Mouse (Mus musculus): ENCODE measurements around the gene Chac2.
"Not testable (repeated sequence)": the region's sequence is repeated elsewhere in the genome, so short reads cannot be mapped to it uniquely, and the experiment has no call there.

Gene Chac2

DNA sequence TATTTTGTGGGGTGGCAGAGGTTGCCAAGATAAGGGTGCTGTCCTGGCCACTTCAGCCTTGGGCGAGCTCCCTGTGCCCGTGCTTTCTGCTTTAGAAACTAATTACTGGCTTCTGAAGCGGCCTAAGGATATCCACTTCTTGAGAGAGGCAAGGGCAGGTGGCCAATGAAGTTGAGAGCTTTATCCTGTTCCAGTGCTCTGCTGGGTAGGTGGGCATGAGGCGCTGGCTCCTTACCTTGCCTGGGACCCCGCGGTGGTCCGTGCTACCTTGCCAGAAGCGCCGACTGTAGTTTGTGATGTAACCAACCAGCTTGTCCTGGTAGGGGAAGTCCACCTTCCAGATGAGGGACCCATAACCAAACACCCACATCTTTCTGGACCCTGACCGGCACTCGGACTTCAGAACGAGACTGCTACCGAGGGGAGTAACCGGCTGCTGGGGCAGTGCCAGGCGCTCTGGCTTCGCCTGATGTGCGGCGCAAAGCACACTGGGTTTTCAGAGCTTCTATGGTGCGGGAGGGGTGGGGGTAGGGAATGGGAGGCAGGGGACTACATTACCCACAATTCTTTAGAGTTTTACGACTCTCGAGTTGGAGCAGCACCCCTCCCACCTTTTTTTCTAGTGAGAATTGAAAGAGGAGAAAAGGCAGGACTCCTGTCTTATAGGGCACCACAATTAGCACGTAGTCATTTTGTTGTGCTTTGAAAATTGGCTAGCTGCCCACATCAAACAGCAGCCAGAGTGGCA, at the start of gene Chac2:
Chac2 (minus strand) TSS at position 474 of the 748 bp plus-strand sequence.
- DNase-seq, result peak; percentile 93

DNA sequence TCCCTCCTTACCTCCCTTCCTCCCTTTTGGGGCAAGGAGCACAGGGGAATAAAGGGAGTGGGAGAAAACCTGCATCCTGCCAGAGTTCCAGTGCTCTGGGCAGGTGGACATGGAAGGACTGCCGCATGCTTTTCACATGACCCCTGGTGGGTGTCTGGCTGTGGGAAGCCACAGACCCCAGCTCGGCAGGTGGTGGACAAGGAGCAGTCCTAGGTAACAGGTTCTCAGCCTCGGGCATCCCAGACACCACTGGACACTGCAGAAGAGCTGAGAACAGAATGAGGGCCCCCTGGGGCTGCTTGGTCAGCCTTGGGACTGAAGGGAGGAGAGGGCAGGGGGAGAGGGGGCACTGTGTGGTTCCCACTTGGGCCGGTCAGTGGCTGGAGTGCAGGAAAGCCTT, 48.8 kb upstream of the Chac2 start:
- no peak for DNase-seq

DNA sequence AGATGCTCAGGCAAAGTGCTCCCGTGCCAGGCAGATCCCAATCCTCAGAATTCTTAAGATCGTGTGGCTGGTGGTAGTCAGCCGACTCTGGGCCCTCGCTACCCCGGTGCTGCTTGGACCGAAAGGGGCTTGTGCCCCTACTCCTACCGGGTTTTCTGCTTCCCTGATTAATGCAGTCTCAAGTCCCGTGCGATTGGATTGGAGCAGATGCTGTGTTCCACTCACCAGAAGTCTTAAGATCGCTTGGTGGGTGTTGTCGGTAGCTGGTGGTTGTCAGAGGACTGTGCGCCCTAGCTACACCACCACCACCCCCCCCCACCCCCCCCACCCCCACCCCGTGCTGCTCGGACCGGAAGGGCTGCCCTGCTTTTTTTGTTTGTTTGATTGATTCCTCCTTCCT, 31.3 kb upstream of the Chac2 start:
- DNase-seq, result not testable (repeated sequence)

DNA sequence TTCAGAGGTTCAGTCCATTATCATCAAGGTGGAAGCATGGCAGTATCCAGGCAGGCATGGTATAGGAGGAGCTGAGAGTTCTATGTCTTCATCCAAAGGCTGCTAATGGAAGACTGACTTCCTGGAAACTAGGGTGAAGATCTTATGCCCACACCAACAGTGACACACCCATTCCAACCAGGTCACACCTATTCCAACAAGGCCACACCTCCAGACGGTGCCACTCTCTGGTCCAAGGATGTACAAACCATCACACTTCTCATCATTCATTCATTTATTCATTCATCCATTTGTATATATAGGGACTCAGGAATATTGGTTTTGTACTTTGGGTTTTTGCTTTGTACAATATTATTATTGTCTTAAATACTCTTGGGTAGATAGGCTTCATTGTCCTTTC, 23.5 kb upstream of the Chac2 start:
- not testable (repeated sequence) for DNase-seq

DNA sequence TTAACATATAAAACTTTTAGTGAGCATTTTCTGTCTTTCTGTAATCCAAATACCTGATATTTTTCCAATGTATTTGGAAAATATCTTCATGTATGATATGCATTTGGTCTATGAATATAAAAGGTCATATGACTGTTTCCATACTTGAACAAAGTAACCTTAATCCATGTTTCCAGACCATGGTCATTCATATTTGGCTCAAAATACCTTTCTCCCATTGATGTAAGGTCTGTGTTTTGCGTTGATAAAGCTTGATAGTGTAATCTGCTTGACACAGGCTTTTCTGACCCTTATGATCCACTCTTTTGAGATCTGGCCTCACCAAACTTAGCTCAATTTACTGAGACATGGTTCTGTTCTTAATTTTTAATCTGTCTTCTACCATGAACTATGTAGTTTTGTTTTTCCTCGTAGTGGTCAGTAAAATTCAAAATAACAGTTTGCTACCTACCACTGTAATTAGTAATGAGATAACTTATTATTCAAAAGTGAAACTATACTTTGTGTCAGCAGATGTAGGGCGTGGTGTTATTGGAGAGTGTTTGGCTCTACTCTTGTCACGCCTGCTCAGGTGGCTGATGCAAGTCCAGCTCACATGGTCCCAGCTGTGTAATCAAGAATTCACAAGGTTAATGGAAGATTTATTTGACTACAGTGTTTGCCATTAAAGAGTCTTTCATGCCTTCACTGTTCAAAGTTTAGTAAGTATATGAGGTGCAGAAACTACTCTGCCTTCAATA, 15.2 kb upstream of the Chac2 start:
- no peak for DNase-seq

DNA sequence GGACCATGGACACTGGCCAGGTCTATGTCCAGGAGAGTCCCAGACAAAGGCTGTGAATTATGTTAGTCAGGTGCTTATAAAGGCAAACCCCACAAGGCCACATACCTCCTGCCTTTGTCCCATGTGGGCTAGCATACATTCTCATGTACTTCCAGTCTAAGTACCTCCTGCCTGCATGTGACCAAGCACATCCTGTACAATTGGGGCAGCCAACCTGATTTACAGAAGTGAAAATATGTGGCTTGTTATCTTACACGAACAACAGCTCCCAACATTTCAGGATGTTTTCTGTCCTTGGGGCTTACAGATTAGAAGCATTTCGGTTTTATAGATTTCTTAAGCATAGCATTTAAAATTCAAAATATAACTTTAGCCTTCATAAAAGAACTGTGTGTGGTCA, 13.9 kb upstream of the Chac2 start:
- no peak for DNase-seq

DNA sequence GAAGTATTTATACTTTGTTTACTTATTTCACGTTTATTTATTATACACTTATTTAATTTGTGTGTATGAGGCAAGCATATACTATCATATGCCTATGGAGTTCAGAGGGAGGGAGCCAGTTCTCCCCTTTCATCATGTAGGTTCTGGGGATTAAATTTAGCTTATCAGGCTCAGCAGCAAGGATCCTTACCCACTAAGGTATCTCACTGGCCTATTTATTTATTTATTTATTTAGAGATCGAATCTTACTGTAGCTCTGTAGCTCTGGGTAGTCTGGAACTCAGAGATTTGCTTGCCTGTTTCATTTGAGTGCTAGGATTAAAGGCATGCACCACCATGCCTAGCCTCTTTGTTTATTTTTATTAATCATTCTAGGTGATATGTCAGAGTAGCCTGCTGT, 12.6 kb upstream of the Chac2 start:
- DNase-seq, result no peak

DNA sequence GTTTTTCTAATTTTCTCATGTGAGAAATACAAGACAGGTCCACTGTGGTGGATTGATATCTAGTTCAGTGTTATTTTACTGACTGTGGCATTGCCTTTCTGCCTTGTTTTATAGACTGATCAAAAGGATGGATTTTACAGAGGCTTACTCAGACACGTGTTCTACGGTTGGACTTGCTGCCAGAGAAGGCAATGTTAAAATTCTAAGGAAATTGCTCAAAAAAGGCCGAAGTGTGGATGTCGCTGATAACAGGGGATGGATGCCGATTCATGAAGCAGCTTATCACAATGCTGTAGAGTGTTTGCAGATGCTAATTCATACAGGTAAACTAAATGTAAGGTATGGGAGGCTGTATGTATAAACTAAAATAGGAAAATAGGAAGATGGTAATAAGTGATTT, 12.0 kb upstream of the Chac2 start:
- DNase-seq, result no peak

DNA sequence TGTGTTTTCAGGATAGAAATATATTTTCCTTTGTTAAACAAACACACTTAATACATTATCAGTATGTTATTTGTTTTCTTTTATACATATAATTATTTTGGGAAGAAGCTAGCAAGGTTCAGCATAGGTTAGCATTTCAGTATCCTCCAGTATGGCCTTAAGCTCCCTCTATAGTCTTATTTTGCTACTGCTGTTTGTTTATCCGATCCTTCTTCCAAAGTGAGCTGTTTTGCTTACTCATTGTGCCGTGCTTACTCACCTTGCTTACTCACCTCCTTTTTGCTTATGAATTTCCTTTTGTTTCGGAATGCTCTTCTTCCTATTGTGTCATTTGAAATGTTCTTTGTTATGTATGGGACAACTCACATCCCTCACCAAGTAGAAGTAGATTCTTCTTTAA, 10.5 kb upstream of the Chac2 start:
- DNase-seq, result no peak

DNA sequence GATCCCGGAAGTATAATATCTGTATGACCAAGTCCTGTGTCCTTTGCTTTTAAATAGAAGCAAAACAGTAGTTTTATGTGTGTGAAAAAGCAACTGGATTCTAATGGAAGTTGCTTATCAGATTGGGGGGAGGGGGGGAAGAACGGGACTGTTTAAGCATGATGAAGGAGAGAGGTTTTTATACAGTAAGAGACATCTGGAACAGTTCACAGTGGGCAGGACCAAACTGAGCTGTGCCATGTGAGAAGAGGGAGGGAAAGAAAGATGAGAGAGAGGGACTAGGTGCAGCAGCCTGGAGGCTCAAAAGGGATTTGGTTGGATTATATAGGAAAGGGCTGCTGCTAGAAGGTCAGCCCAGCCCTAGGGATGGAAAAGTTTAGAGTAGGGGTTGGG, 471 bp upstream of the Chac2 start:
- no peak for DNase-seq

DNA sequence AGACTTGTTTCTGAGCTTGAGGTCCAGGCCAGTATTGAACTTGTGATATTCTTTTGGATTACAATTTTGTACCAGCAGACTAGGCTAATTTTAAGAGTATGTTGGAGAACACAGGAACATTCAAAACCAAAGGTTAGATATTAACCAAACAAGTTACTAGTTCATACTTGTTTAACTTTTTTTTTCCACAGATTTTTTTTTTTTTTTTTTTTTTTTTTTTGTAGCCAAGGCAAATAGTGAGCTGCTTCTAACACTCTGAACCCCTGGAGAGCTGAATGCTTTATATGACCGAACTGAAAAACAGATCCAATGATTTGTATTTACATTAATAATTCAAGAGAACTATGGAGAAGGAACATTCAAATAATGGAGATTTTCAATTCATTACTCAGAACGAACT, 913 bp downstream of the Chac2 start:
- DNase-seq, result no peak

DNA sequence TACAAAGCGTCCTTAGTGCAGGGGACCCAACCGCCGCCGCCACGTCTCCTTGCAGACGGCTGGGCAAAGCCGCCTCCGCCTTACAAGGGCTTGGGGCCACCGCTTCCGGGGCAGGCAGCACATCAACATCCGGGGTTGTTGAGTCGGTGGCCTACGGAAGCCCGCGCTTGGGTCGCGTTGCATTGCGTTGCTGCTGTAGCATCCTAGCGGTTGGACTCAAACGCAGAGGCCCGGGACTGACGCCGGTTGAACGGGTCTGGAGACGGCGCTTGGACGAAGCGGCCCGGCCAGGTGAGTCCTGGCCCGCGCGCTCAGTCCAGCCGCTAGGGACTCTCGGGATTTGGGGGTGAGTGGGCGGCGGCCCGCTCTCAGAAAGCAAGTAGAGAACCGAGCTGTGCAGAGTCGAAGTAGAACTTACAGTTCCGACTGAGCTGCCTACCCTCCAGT, 31.8 kb downstream of the Chac2 start, which contains the start of gene Erlec1:
Erlec1 (minus strand) TSS at position 57 of the 447 bp plus-strand sequence.
- peak; percentile 94 for DNase-seq

DNA sequence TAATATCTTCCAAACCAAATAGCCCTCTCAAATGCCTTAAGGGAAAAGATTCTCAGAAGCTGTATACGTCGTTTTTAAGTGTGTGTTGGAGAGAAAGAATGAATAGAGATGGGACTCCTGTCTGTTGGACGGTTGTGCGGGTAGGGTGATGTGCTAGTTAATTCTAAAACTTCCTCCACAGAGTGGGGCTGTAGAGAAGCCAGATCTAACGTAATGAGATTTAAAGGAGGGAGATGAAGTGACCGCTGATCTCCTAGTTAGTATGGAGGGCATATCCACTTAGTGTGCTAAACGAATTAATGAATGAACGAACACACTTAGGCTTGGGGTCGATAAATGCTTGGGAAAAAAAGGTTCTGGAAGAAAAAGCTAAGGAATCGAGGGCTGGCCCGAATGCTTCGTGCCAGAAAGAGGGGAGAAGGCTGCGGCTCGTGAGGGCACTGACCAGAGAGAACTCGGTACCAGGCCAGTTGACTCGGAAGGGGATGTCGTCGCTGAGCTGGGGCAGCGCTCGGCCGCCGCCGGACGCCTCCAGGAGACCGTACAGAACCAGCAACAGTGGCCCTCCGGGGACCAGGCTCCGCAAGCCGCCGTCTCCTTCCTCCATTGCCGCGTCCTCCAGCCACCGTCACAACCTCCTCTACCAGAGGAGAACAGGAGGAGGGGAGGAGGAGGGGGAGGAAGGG, 32.5 kb downstream of the Chac2 start:
- DNase-seq, result peak; percentile 71

DNA sequence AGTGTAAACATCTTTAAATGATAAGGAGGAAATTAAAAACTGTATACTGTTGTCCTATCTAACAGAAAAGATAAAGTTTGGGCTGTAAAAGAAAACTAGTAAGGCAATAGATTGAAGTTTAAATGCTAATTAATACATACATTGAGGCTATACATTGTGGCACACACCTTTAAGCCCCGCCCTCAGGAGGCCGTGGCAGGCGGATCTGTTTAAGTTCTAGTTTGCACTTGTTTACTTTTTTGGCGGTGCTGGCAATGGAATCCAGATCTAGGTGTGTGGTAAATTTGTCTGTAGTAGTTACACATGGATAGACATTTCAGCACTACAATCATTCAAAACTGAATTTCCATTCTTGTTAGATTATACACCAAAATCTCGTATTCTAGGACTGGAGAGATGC, 33.3 kb downstream of the Chac2 start:
- DNase-seq, result no peak

DNA sequence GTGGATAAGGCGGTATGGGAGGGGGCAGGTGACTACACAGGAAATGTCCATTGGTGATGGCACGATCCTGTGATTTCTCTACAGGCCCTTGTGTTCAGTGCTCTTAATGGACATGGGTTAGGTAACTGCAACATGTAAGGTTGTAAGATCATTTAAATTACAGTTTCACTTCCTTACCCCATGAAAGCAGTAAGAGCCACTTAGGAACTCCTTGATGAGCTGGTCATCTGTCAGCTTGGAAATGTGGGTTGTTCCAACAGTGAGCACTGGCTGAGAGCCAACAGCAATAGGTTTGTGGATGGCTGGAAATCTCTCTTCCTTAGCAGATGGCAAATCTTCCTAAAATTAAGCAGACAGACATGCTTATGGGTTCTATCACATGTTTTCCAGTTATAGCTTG, 42.6 kb downstream of the Chac2 start:
- no peak for DNase-seq

DNA sequence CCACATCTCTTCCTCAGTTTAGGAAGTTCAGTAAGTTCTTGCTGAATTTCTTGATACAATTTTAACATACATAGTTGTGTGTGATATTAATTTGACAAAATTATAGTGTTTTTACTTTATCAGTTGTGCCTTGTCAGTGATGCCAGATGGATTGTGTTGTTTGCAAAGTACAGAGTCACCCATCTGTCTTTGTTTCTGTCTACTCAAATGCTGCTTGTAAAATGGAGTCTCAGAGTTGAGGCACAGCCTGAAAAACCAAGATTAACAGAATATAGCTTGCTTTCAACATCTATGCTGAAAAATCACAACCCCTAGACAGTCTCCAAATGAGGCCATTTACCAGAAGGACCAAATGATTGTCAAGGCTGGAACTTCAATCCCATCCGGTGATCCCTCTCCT, 57.7 kb downstream of the Chac2 start:
- DNase-seq, result no peak

DNA sequence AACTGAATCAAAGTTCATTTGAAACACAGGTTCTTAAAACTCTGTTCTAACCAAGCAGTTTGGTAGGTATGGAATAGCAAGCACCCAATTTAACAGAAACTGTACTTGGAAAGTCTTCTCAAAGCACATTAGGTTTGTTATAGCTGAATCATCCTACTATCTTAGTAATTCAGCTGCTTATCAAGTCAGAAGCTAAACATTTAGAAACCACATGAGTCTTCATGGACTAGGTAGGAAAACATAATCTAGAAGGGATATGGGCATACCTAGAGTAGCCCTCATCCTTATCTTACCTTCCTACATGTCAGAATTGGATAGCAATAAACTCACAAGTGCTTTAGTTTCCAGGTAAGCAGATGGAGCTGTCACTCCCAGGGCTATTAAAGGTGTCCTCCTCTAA, 58.1 kb downstream of the Chac2 start:
- no peak for DNase-seq

Data from retina, postnatal 1 day (tissue).